Mouse (Mus musculus) left cerebral cortex, adult 18-20 months (tissue): ENCODE measurements around the gene Psme4. TPM values are rescaled to one million over a fixed set of nuclear protein-coding genes. Genes with fewer than 3 reads are reported as not detected.
"Not testable (repeated sequence)": the region's sequence is repeated elsewhere in the genome, so short reads cannot be mapped to it uniquely, and the experiment has no call there.

Source experiments
- DNase-seq, 2 experiments: peaks; one replicate each; pipeline ENCODE4 v3.0.0; 2021 to 2022; ENCODE audit warnings: low spot score in 2 of 2, mixed read lengths in 1 of 2
- long read RNA-seq, 2 experiments: library from polyadenylated mRNA; stranded (forward); transcript quantifications; one replicate each; pipeline ENCODE4 v2.0.0; 2021
- total RNA-seq, 2 experiments: library from RNA; stranded (reverse); gene quantifications; 2 replicates each; pipeline ENCODE4 v1.2.3; 2021

Psme4 gene
- total RNA-seq = 10 to 100 TPM; 37.0 to 37.1 TPM
- long read RNA-seq, experiment 1, full-length matches to known transcripts = 1 of 9 reads
- long read RNA-seq, experiment 1, partial matches to known transcripts = 7 of 9 reads
- long read RNA-seq, experiment 1, other reads (novel, unspliced or antisense) = 1 of 9 reads
- long read RNA-seq, experiment 2, full-length matches to known transcripts = 1 of 4 reads
- long read RNA-seq, experiment 2, partial matches to known transcripts = 3 of 4 reads
- long read RNA-seq, experiment 2, other reads (novel, unspliced or antisense) = 0 of 4 reads

- peak; percentile 92 to 95 for DNase-seq
Observed at GRCm38 (mm10) chr11:30771267-30771903, at the start of gene Psme4. Gene Psme4 (plus strand): TSS chr11:30771726.

GRCm38 (mm10) chr11:30723438-30723837 lies 48.1 kb upstream of the Psme4 start:
- no peak for DNase-seq

GRCm38 (mm10) chr11:30730721-30731120 lies 40.8 kb upstream of the Psme4 start:
- no peak for DNase-seq

- DNase-seq = no peak
Observed at GRCm38 (mm10) chr11:30733376-30733775, 38.1 kb upstream of the Psme4 start.

GRCm38 (mm10) chr11:30743991-30744390 lies 27.5 kb upstream of the Psme4 start:
- no peak for DNase-seq

- DNase-seq = no peak
Observed at GRCm38 (mm10) chr11:30748938-30749337, 22.6 kb upstream of the Psme4 start.

- DNase-seq = no peak
Observed at GRCm38 (mm10) chr11:30749587-30749986, 21.9 kb upstream of the Psme4 start.

GRCm38 (mm10) chr11:30750039-30750823 lies 21.3 kb upstream of the Psme4 start:
- no peak for DNase-seq

GRCm38 (mm10) chr11:30752956-30753355 lies 18.6 kb upstream of the Psme4 start:
- no peak for DNase-seq

GRCm38 (mm10) chr11:30754486-30754854 lies 17.1 kb upstream of the Psme4 start:
- DNase-seq = not testable (repeated sequence)

- DNase-seq = peak; percentile 11 to 29
Observed at GRCm38 (mm10) chr11:30754855-30755530, 16.5 kb upstream of the Psme4 start.

GRCm38 (mm10) chr11:30761381-30761780 lies 10.1 kb upstream of the Psme4 start:
- DNase-seq = no peak

GRCm38 (mm10) chr11:30761891-30762290 lies 9.6 kb upstream of the Psme4 start:
- no peak for DNase-seq

GRCm38 (mm10) chr11:30765076-30765475 lies 6.5 kb upstream of the Psme4 start:
- DNase-seq = no peak

- DNase-seq = no peak
Observed at GRCm38 (mm10) chr11:30770817-30771216, 709 bp upstream of the Psme4 start.

GRCm38 (mm10) chr11:30771904-30772581 lies 517 bp downstream of the Psme4 start:
- peak; percentile 23 to 47 for DNase-seq

- no peak for DNase-seq
Observed at GRCm38 (mm10) chr11:30772777-30773417, 1.4 kb downstream of the Psme4 start.

GRCm38 (mm10) chr11:30774638-30775037 lies 3.1 kb downstream of the Psme4 start:
- DNase-seq = no peak

- DNase-seq = no peak
Observed at GRCm38 (mm10) chr11:30777498-30777897, 6.0 kb downstream of the Psme4 start.

GRCm38 (mm10) chr11:30780893-30781292 lies 9.4 kb downstream of the Psme4 start:
- no peak for DNase-seq
